Mouse (Mus musculus): Measurements from ENCODE around the gene Rack1.
A peak's percentile ranks its signal among the peaks of the same experiment; 100 is the strongest.
"Not testable (repeated sequence)": the region's sequence is repeated elsewhere in the genome, so short reads cannot be mapped to it uniquely, and the experiment has no call there.

Rack1 gene

DNA sequence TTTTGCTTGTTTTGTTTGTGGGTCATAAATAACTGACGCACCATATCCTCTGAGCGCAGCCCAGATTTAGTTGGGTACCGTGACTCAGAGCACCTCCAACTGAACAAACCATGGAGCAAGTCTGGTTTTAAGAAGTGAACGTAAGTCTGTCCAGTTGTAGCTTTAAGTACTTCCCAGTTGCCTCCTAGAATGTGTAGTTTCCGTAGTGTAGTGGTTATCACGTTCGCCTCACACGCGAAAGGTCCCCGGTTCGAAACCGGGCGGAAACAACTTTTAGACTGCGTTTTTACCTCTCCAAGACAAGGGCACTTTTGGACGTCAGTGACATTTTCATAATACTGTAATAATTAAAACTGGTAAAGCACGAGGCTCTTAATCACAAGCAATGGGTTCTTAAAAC, 18.2 kb downstream of the Rack1 start:
- DNase-seq (ENCODE audit: low read depth): peak; percentile 99

DNA sequence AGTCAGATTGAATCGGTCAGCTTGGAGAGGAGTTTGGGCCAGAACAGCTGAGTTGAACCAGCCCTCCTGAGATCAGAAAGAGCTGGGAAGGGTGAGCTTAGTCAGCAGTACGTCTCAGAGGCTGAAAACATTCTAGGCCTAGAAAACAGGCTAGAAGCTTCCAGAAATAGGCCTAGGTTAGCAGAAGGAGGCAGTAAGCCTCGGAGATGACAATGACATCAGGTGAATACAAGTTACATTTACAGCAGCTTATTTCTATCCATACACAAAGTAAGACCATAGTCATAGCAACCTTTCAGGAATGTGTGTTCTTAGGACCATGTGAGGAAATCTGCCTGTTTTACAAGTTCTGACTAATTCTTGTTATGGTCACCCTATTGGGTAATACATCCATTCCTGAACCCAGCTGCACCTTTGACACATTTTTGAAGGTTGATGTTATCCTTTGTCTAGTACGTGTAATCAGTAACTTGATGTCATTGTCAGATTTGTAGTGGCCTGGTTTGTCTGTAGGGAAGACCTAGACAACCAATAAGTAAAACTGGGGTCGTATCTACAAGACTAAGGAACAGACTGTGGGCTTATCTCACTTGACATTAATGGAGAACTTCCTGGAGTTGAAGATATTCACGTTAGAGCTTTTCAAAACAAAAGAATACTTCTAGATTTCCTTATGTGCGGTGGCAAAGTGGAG, 19.6 kb downstream of the Rack1 start:
- DNase-seq (ENCODE audit: low read depth): no peak

DNA sequence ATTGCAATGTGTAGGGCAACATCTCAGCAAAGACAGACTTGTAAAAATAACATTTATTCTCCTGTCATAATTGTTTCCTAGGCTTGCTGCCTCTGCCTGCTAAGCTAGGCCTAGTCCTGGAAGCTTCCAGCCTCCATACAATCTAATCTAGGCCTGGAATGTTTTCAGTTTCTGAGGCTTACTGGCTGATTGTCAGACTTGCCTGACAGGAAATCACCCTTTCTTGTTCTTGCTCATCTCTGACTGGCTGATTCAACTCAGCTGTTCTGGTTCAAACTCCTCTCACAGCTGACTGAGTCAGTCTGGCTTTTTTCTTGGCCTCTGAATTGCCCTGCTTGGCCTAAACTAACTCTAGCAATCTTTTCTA, 20.2 kb downstream of the Rack1 start:
- DNase-seq (ENCODE audit: low read depth): no peak

DNA sequence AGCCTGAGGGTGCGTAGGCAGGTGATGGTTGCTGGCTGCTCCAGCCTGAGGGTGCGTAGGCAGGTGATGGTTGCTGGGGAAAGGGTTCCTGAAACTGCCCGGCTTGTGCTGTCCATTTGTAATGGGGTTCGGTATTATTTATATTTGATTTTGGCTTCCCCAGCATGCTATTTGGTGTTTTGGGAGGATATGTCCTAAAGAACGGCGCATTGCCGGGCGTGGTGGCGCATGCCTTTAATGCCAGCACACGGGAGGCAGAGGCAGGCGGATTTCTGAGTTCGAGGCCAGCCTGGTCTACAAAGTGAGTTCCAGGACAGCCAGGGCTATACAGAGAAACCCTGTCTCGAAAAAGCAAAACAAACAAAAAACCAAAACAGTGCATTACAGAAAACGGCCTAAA, 21.2 kb downstream of the Rack1 start:
- not testable (repeated sequence) for DNase-seq (ENCODE audit: low read depth)

DNA sequence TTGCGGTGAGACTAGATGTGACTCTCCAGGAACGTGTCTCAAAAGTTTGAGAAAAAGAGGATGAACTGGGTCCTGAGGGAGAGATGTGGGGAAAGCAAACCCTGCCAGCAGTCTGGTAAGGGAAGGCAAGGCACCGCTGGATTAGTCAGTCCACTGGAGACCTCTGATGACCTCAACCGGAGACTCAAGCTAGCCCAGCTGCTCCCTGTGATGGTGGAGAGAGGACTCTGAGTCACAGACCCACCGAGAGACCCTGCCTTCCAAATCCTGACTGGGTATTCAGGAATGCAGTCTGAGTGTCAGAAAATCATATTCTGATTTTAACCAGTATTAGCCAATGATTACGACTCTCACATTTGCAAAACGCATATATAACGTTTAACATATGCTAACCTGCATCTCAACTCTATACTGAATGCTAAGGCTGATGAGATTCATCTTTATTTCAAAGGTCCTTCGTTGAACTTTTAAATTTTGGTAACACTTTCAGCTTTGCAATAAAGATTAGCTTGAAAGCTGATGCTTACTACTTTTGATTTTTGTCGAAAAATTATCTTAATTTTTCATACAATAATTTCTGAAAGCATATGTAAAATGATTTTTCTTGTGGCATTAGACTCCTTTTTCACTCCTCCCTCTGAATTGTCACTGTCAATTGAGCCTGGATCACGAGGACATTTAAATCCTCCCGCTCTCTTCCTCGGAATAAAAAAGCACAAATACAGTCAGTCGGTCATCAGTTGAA, 22.8 kb downstream of the Rack1 start:
- DNase-seq (ENCODE audit: low read depth): no peak

DNA sequence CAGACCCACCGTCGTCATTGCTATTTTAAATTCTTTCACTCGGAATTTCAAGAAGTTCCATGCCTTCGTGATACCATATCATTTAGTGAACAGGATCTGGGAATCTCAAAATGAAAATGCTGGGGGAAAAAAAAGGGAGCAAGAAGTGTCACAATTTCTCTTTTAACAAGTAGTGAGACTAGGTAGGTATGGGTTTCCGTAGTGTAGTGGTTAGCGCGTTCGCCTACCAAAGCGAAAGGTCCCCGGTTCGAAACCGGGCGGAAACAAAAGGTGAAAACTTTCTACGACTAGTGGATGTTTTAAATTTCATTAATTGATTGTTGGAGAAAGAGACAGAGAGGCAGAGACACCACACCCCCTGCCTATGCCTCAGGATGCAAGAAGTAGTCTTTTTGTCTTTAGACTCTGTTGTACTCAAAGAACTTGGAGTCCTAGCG, 23.4 kb downstream of the Rack1 start:
- DNase-seq (ENCODE audit: low read depth): peak; percentile 94

DNA sequence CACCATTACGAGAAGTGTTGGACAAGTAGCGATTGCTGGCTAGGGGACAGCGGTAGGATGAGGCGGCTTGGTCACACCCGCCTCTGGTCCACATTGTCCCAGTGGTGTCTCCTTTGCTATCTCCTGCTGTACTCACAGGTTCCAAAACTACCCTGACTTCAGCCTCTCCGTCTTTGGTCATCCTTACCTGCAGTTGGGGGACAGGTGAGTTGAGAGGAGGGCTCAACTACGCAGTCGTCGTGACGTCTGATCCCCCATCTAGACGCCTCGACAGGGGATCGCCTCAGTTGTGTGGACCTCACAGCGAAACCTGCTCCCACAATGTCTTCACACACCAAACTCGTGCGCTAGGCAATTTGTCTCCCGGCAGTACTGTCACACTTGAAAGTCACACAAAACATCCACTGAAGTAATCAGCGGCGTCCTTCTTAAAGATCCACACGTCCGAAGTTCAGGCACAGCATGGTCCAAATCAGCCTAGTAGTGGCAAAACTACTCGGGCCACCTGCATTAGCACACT, 24.2 kb downstream of the Rack1 start:
- peak; percentile 49 for DNase-seq (ENCODE audit: low read depth)

DNA sequence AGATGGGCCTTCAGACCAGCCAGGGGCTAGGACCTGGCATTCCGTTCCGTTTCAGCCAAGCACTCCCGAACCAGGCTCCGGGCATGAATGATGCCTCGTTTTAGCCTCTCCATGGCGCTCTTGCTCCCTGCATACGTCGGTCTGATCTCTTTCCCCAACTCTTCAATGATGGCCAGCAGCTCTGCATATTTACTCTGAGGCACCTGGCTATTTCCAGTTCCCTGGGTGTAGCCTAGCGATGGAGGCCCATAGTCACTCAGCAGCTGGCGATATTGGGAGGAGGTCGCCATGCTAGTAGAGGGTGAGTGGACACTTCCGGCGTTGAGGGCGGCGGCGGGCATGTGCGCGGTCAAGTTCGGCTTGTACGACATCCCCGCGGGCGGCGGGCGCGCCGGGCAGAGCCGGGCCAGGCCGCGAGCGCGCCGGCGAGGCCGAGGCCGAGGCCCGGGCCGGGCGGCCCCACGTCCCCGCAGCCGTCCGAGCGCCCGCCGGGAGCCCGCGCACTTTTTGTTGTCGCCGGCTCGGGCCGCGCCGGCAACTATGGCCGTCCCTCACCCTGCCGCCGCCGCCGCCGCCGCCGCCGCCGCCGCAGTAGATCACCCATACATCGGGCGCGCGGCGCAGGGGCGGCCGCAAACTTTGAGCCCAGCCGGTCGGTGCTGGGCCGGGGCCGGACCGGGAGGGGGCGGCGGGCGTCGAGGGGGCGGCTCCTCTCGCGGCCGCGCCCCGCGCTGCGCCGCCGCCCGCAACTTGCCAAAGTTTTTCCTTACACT, 26.0 kb downstream of the Rack1 start, which contains the start of the genes Trim7 and Gm12184:
Trim7 (plus strand) TSS at position 162 of the 773 bp plus-strand sequence.
Gm12184 (minus strand) TSS at position 677 of the 773 bp plus-strand sequence.
- DNase-seq (ENCODE audit: low read depth): not testable (repeated sequence)

DNA sequence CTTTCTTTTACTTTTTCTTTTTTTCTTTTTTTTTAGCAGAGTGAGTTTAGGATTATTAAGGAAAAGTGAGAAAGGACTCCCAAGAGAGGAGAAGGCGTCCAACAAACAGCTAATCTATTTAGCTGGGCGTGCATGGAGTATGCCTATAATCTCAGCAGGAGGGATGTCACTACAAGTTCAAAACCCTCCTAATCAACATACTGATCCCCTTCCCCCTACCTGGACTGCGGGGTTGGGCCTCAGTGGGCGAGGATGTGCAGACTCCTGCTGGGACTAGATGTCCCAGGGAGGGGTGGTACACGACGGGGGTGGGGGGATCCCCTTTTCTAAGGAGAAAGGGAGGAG, 26.6 kb downstream of the Rack1 start:
- peak; percentile 45 for DNase-seq (ENCODE audit: low read depth)

DNA sequence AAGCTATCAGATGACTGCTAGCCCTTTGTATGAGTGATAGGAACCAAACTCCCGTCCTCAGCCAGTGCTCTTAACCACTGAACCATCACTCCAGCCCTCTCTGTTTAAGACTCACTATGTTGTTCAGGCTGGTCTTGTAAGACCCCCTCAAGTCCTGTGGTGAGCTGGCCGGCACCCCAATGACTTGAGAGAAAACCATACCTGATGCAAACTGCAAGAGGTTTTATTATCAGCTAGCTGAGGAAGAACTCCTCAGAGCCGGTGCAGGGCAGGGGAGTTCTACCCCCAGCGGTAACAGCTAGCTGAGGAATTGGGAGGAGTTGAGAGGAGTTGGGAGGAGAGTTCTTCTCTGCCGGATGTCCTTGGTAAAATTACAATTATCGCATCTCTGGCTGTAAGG, 27.8 kb downstream of the Rack1 start:
- no peak for DNase-seq (ENCODE audit: low read depth)

DNA sequence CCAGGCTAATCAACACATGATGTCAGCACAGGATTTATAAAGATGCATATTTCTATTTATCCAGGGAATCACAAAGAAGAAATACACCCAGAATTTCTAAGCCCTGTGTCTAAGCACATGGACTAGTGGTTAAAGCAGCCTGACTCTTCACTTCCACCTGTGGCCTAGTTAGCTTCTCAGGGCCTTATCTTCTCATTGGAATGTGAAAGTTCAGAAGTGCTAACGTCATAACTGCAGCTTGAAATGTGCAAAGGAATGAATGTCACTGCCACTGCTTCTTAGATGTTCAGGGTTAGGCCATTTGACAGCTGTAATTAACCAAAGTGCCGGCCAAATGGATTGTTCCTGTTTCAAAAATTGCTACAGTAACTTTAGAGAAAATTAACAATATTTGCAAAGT, 30.1 kb downstream of the Rack1 start:
- no peak for DNase-seq (ENCODE audit: low read depth)

DNA sequence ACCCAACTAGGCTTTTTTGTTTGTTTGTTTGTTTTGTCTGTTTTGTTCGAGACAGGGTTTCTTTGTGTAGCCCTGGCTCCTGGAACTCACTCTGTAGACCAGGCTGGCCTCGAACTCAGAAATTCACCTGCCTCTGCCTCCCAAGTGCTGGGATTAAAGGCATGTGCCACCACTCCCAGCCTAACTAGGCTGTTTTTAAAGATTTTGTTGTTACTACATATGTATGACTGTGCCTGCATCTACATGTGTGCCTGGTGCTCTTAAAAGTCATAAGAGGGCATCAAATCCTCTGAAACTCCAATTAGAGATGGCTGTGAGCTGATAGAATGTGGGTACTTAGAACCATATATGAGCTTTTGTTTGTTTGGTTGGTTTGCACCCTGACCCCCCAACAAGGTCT, 31.1 kb downstream of the Rack1 start:
- DNase-seq (ENCODE audit: low read depth): no peak

DNA sequence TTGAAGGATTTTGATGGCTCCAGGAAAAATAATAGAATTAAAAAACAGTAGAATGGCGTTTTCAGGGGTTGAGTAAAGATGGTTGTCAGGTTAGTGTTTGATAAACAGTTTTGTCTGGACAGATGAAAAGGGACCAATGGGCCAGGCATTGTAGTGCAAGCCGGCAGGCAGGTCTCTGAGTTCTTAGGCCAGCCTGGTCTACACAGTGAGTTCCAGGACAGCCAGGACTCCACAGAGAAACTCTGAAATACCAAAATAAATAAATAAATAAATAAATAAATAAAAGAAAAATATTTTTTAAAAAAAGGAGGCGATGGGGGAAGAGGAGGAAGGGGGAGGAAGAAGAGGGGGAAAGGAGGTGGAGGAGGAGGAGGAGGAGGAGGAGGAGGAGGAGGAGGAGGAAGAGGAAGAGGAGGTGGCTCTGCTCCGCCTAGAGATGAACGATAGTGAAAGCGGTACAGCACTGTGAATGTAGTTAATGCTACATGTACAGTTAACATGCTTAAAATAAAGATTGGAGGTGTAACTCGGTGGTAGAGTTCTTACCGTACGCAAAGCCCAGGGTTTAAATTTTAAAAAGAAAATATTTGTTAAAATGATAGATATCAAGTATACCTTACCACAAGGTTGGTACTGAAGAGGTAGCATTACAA, 33.1 kb downstream of the Rack1 start:
- no peak for DNase-seq (ENCODE audit: low read depth)

DNA sequence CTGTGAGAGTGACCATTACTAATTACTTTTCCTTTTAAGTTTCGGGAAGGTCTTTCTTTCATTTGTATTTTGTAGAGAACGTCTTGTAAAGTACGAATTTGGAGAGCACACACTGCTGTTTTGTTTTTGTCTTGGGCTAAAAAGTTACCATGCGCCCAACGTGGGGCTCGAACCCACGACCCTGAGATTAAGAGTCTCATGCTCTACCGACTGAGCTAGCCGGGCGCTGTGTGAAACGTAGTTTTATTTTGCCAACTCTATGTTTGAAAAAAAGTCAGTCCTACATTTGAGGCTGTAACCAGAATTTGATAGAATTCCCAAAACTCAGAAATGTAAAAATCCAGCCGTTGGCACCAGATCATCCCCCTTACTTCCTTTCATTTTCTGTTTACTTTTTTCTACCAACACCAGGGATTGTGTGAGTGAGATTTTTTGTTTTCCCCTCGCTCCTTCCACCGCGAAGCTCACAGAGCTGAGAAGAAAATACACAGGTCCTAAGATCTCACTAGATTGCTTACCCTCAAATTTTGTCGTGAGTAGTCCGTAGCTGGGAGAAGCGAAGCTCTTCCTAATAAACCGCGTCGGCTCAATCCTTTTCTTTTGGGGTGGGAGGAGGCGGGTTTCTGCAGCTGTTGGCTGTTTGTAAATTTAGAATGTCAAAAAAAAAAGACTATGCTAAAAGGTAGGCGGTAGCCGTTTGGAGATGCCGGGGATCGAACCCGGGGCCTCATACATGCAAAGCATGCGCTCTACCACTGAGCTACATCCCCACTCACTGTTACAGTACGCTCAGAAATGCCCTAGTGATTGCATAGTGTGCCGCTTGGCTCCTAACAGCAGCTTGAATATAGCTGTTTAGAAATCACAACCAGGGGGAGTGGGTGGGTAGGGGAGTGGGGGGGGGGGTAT, 33.9 kb downstream of the Rack1 start:
- DNase-seq (ENCODE audit: low read depth): peak; percentile 97

DNA sequence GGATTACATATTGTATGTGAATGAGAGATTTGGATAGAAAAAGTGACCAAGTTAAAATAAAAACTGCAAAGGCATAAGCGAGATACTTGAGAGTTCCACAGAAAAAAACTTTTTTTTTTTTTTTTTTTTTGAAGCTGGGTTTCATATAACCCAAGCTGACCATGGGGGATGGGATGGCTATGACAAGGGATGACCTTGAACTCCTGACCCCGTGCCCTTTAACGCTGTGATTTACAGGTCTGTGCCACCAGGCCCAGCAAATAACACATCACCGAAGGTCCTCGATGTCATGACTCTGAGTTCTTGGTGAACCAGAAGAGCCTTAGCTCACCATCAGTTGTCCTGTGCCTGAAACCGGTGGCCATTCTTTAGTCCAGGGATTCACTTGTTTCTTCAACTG, 35.8 kb downstream of the Rack1 start:
- no peak for DNase-seq (ENCODE audit: low read depth)

DNA sequence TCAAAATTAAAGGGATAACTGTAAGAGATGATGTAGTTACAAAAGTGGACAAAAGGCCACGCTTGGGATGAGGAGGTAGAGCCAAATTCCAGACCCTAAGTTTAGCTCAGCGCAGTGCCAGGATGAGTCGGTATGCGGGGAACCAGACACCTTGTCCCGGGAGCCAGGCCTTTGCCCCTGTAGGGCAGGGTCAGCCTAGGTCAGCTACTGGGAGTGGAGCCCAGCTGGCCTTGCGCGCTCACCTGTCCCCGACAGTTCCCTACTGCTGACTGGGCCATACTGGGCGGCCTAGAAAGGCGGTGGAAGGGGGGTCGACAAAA, 36.8 kb downstream of the Rack1 start:
- DNase-seq (ENCODE audit: low read depth): no peak

DNA sequence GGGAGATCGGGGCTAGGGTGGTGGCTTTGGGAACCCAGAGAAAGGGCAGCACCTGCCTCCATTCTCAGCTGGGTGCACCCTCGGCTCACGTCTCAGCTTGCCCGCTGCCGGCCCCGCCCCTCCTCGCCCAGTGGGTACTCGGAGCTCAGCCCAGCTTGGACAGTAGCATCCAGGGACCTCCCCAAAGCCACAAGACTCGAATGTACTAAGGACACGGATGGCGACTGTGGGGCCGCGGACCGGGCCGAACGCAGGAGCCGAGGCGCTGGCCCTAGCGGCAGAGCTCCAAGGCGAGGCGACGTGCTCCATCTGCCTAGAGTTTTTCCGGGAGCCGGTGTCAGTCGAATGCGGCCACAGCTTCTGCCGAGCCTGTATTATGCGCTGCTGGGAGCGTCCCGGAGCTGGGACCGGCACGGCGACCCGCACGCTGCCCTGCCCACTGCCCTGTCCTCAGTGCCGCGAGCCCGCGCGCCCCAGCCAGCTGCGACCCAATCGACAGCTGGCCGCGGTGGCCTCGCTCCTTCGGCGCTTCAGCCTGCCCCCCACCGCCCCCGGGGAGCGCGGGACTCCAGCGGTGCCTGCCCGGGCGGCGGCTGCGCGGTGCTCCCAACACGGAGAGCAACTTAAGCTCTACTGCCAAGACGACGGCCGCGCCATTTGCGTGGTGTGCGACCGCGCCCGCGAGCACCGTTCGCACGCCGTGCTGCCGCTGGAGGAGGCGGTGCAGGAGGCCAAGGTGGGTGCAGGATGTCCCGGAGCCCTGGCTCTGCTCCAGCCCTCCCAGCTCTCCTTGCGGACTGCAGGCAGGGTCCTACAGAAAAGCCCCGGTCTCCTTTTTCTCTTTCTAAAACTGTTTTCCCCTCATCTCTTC, 37.4 kb downstream of the Rack1 start:
- DNase-seq (ENCODE audit: low read depth): peak; percentile 70

DNA sequence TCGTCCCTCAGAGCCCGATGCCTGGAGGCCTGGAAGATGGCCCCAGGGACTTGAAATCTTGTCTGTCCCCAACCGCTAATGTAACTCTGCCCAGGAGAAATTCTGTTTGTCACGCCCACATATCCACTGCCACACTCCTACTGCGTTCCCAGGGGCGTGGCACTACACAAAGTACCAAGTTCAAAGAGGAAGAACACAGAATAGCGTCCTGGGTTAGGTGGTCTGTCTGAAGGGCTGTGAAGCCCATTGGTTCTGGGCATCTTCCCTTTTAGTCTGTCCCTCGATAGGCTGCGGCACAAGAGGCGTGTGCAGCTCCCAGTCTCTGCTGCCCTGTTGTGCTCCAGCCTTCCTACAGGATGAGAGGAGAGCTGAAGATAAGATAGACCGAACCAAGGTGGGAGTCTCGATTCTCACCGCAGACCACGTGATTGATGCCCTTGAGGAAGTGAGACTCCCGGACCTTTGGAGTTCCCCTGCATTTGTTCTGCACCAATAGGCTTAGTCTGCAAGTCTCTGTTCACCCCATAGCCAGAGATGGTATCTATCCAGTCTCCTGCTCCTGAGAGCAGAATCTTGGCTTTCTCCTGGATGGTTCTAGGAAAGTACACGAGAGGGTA, 38.2 kb downstream of the Rack1 start:
- peak; percentile 53 for DNase-seq (ENCODE audit: low read depth)

DNA sequence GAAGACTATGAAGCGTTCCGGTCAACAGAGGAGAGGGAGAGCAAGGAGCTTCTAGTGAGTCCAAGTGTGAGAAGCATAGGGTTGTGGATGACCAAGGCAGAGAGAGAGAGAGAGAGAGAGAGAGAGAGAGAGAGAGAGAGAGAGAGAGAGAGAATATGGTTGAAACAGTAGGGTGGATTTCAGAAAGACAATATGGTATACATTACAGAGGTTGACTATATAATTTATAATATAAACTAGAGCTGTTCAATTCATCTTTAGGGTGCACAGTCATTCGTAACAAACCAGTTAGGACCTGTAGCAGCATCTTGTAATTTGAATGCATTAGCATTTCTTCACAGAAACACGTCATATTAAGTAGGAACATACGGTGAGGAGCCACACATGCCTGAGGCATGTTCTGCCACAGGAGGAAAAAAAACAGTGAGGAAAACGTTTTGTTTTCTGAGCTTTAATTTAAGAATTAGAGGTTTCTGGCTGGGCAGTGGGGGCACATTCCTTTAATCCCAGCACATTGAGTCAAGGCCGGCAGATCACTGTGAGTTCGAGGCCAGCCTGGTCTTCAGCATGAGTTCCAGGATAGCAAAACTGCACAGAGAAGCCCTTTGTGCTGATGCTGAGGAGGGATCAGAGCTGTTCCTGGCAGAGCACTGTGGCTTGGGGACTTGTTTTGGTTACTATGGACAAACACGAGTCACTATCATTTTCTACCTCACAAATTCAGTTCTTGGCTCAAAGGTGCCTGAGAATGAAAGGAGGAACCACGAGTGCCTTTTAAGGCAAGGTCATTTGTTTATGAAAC, 38.9 kb downstream of the Rack1 start:
- DNase-seq (ENCODE audit: low read depth): no peak
